Mouse (Mus musculus) stomach, embryonic 14.5 days (tissue): ENCODE measurements around the gene Nedd9. TPM values are rescaled to one million over a fixed set of nuclear protein-coding genes. Genes with fewer than 3 reads are reported as not detected.

Experiments
- ATAC-seq: fragments of 200-750 bp; cut with Nextera tagmentation; 2 replicates; pipeline ENCODE4 v1.8.0; 2017; ENCODE audit warnings: low read depth, moderate TSS enrichment; ENCODE audit not compliant: insufficient number of reproducible peaks, insufficient read depth, low FRiP score
- H3K27ac ChIP-seq: fragments of 300-500 bp; sonication (generic); 2 replicates; pipeline ENCODE4 v1.5.1; 2014; ENCODE audit warnings: mild to moderate bottlenecking, low read length, moderate library complexity, mixed read lengths
- H3K27me3 ChIP-seq: fragments of 300-500 bp; sonication (generic); 2 replicates; pipeline ENCODE4 v1.6.1; 2014; ENCODE audit warnings: low read length, control low read depth, mixed read lengths; ENCODE audit not compliant: control insufficient read depth, insufficient read depth
- H3K36me3 ChIP-seq: fragments of 300-500 bp; sonication (generic); 2 replicates; pipeline ENCODE4 v1.6.1; 2014; ENCODE audit warnings: mild to moderate bottlenecking, control low read depth, low read length, moderate library complexity, mixed read lengths; ENCODE audit not compliant: control insufficient read depth, insufficient read depth
- H3K4me1 ChIP-seq: fragments of 300-500 bp; sonication (generic); 2 replicates; pipeline ENCODE4 v1.6.1; 2014; ENCODE audit warnings: low read length, control low read depth, mixed read lengths; ENCODE audit not compliant: control insufficient read depth, insufficient read depth
- H3K4me2 ChIP-seq: fragments of 300-500 bp; sonication (generic); replicated peaks from 2 replicates; pipeline ENCODE4 v1.6.1; 2014; ENCODE audit warnings: low read depth, low read length, control low read depth
- H3K4me3 ChIP-seq: fragments of 300-500 bp; sonication (generic); 2 replicates; pipeline ENCODE4 v1.5.1; 2014; ENCODE audit warnings: low read depth, low read length, control low read depth
- H3K9ac ChIP-seq: fragments of 300-500 bp; sonication (generic); replicated peaks from 2 replicates; pipeline ENCODE4 v1.6.1; 2014; ENCODE audit warnings: low read depth, mild to moderate bottlenecking, control low read depth, low read length, moderate library complexity, mixed read lengths
- H3K9me3 ChIP-seq: fragments of 300-500 bp; sonication (generic); 2 replicates; pipeline ENCODE4 v1.6.1; 2016; ENCODE audit warnings: low read depth, low read length, control low read depth; ENCODE audit not compliant: control insufficient read depth
- WGBS: fragments of 180-500 bp; shearing (Covaris S2); extraction: QIAGEN DNeasy Blood & Tissue Kit; methylation state at CpG from one replicate; pipeline ENCODE4 v1.1.7; 2014; 5-methylcytosine and 5-hydroxymethylcytosine counted together
- polyA plus RNA-seq: library from polyadenylated mRNA; unstranded; fragments of >200 nt; fragmentation: Nextera tagmentation; extraction: Ambion mirVana; gene quantifications from 2 replicates; pipeline ENCODE4 v1.2.1, GENCODE M21; 2014

The Nedd9 gene
- polyA plus RNA-seq, 1 experiment from 2014 or later, result 33.3 TPM

- Histone ChIP-seq H3K9ac (no peak overlapping the region), H3K36me3 (no peaks in the 10 kb centered on the region), H3K27ac (peak overlapping the region; percentile 55; the same call in 1 of the 2 replicates), H3K27me3 (no peaks in the 10 kb centered on the region), H3K4me2 (no peak overlapping the region; the same call in 1 of the 2 replicates), H3K9me3 (no peaks in the 10 kb centered on the region), H3K4me3 (no peak overlapping the region), H3K4me1 (peaks cover 7% of the 10 kb centered on the region; the same call in 1 of the 2 replicates)
- ATAC-seq, result peak; percentile 75
- 22% methylated on average over 3 of the region's 3 CpGs for WGBS
Observed at GRCm38 (mm10) chr13:41343163-41343886, 143.8 kb downstream of the Nedd9 start.

- H3K9me3 ChIP-seq, result no peaks in the 10 kb centered on the region
- H3K9ac ChIP-seq, result no peak overlapping the region
- peaks cover 7% of the 10 kb centered on the region; the same call in 1 of the 2 replicates for H3K4me1 ChIP-seq
- WGBS, result 88% methylated on average over 9 of the region's 9 CpGs
- no peak overlapping the region for H3K4me2 ChIP-seq
- no peaks in the 10 kb centered on the region; the same call in 1 of the 2 replicates for H3K36me3 ChIP-seq
- no peaks in the 10 kb centered on the region for H3K27me3 ChIP-seq
- ATAC-seq, result no peak
- no peak overlapping the region for H3K27ac ChIP-seq
- H3K4me3 ChIP-seq, result no peak overlapping the region
Observed at GRCm38 (mm10) chr13:41341422-41341821, 145.7 kb downstream of the Nedd9 start.

DNA sequence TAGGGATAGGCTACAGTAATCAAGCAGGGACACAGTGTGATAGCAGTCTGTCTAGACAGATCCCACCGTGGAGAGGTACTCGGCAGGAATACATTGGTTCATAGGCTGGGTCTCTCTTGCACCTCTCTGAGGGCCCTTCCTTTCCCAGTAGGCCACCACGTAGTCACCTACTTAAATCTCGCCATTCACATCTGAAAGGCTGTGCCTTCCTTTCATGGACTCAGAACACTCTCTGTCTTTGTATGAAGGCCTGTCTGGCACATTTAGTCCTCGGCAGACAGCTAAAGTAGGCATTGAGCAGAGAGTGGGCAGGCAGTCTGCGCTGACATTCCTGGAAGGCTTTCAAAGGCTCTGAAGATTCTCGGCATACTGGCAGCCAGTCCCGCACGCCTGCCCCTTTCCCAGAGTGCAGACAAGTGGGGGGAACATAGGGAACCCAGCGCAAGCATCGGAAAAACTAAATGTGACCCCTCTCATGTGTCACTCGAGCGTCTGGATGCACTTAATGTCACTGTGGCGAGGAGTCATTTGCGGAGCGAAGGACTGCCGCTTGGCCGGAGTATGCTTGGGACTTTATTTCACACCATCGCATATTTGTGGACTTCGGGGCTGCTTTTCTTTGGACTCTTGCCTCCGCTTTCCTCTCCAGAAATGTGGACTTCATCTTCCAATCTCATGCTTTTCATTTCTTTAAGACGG, 147.4 kb downstream of the Nedd9 start:
- no peaks in the 10 kb centered on the region for H3K27me3 ChIP-seq
- no peak for ATAC-seq
- no peaks in the 10 kb centered on the region; the same call in 1 of the 2 replicates for H3K36me3 ChIP-seq
- H3K9me3 ChIP-seq, result no peaks in the 10 kb centered on the region
- H3K27ac ChIP-seq, result no peak overlapping the region
- H3K4me1 ChIP-seq, result peaks cover 8% of the 10 kb centered on the region; the same call in 1 of the 2 replicates
- H3K9ac ChIP-seq, result no peak overlapping the region
- 69% methylated on average over 22 of the region's 22 CpGs for WGBS
- no peak overlapping the region for H3K4me3 ChIP-seq
- H3K4me2 ChIP-seq, result no peak overlapping the region

DNA sequence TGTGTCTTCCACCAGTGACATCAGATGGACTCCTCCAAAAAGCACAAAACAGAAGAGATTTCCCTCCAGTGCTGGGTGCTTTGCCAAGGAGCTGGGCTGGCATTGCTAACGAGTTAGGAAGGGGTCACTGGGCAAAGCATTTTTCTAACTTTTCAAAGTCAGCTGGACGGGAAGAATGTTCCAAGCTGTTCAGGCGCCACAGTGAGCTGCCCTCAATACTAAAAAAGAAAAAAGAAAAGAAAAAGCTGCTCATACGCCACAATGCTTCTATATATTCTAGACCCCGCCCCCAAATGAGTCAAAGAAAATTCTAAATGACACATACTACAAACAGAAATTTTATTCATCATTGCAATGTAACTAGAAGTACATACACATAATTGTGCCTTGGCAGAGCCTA, 148.0 kb downstream of the Nedd9 start:
- WGBS, result 63% methylated on average over 5 of the region's 5 CpGs
- Histone ChIP-seq H3K4me1 (peaks cover 8% of the 10 kb centered on the region; the same call in 1 of the 2 replicates), H3K4me2 (no peak overlapping the region), H3K4me3 (no peak overlapping the region), H3K27ac (no peak overlapping the region), H3K27me3 (no peaks in the 10 kb centered on the region), H3K36me3 (no peaks in the 10 kb centered on the region; the same call in 1 of the 2 replicates), H3K9me3 (no peaks in the 10 kb centered on the region), H3K9ac (no peak overlapping the region)
- no peak for ATAC-seq

- 84% methylated on average over 2 of the region's 2 CpGs for WGBS
- H3K4me1 ChIP-seq, result peaks cover 6% of the 10 kb centered on the region; the same call in 1 of the 2 replicates
- no peaks in the 10 kb centered on the region for H3K9me3 ChIP-seq
- no peak overlapping the region for H3K4me3 ChIP-seq
- no peak overlapping the region for H3K9ac ChIP-seq
- no peaks in the 10 kb centered on the region for H3K27me3 ChIP-seq
- H3K4me2 ChIP-seq, result no peak overlapping the region
- no peaks in the 10 kb centered on the region; the same call in 1 of the 2 replicates for H3K36me3 ChIP-seq
- no peak overlapping the region for H3K27ac ChIP-seq
- no peak for ATAC-seq
Observed at GRCm38 (mm10) chr13:41337407-41337806, 149.8 kb downstream of the Nedd9 start.

DNA sequence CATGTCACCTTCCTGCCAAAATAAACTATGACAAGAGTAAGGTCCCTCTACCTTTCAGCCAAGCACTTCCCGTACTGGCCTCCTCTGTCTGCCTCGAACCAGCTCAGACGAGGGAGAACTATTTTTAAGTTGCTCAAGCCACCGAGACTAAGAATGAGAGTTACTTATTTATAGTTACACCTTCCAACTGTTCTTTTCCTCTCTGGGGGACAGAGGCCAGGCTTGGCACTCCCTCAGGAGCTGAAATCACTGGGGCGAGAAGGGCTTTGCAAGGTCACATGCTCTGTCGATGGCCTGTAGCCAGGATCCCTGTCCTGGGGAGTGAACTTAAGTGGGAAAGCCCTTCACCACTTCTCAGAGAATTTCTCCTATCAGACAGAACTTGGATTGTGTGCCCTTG, 150.9 kb downstream of the Nedd9 start:
- no peaks in the 10 kb centered on the region; the same call in 1 of the 2 replicates for H3K36me3 ChIP-seq
- H3K4me1 ChIP-seq, result peaks cover 9% of the 10 kb centered on the region; the same call in 1 of the 2 replicates
- H3K27ac ChIP-seq, result peak overlapping the region; percentile 27; the same call in 1 of the 2 replicates
- ATAC-seq, result no peak
- no peak overlapping the region for H3K9ac ChIP-seq
- H3K4me3 ChIP-seq, result no peak overlapping the region
- 51% methylated on average over 6 of the region's 6 CpGs for WGBS
- no peaks in the 10 kb centered on the region for H3K27me3 ChIP-seq
- H3K9me3 ChIP-seq, result no peaks in the 10 kb centered on the region
- H3K4me2 ChIP-seq, result no peak overlapping the region

GRCm38 (mm10) chr13:41335767-41336166, 151.4 kb downstream of the Nedd9 start:
- no peak overlapping the region for H3K4me3 ChIP-seq
- peak overlapping the region; percentile 27; the same call in 1 of the 2 replicates for H3K27ac ChIP-seq
- H3K4me1 ChIP-seq, result peaks cover 9% of the 10 kb centered on the region; the same call in 1 of the 2 replicates
- H3K36me3 ChIP-seq, result no peaks in the 10 kb centered on the region; the same call in 1 of the 2 replicates
- no peak overlapping the region for H3K9ac ChIP-seq
- no peak overlapping the region for H3K4me2 ChIP-seq
- H3K27me3 ChIP-seq, result no peaks in the 10 kb centered on the region
- 69% methylated on average over 5 of the region's 5 CpGs for WGBS
- H3K9me3 ChIP-seq, result no peaks in the 10 kb centered on the region
- no peak for ATAC-seq

DNA sequence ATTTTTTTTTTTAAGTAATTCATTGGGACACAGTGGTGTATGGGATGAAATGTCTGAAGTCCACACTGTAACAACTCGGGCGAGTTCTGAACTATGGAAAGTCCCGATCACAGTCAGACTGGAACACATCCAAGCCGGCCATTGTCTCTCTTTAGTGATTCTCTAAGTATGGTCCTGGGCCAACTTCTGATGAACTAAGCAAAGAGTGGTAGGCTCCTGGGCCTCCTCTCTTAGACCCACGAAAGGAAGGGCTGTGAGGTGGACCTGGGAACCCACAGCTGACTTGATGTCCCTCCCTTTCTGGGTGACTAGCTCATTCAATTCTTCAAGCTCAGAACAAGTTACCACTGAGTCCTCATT, 152.5 kb downstream of the Nedd9 start:
- Histone ChIP-seq H3K36me3 (no peaks in the 10 kb centered on the region; the same call in 1 of the 2 replicates), H3K4me2 (no peak overlapping the region), H3K9me3 (no peaks in the 10 kb centered on the region), H3K9ac (no peak overlapping the region), H3K4me3 (no peak overlapping the region), H3K27me3 (no peaks in the 10 kb centered on the region), H3K27ac (no peak overlapping the region), H3K4me1 (peaks cover 9% of the 10 kb centered on the region; the same call in 1 of the 2 replicates)
- WGBS, result 80% methylated on average over 5 of the region's 5 CpGs
- no peak for ATAC-seq
